Mouse (Mus musculus): ENCODE measurements around the gene Sptssb. TPM values are rescaled to one million over a fixed set of nuclear protein-coding genes. Genes with fewer than 3 reads are reported as not detected.
A peak's percentile ranks its signal among the peaks of the same experiment; 100 is the strongest.

Gene Sptssb
- polyA plus RNA-seq, 1 experiment from 2014 or later, result 0.30 TPM

GRCm38 (mm10) chr3:69860589-69861521 is 1.1 kb upstream of the Sptssb start:
- Histone ChIP-seq H3K4me1 (ENCODE audit: control insufficient read depth, low read depth, low read length) (no peaks in the 10 kb centered on the region), H3K9ac (ENCODE audit: low read depth, low read length) (no peak overlapping the region), H3K4me3 (ENCODE audit: low read depth, low read length) (peak overlapping the region; percentile 46), H3K36me3 (ENCODE audit: control insufficient read depth, insufficient read depth) (no peaks in the 10 kb centered on the region), H3K9me3 (replicated peaks; ENCODE audit: control insufficient read depth, low read length) (no peaks in the 10 kb centered on the region), H3K27me3 (ENCODE audit: control insufficient read depth, insufficient read depth, low read depth, low read length) (peaks cover 7% of the 10 kb centered on the region), H3K27ac (ENCODE audit: low read length) (no peak overlapping the region), H3K4me2 (ENCODE audit: low read depth, low read length) (peak overlapping the region; percentile 49)
- no peak for ATAC-seq (ENCODE audit: low read depth)
- WGBS (ENCODE audit: insufficient replicate concordance), result under 1% methylated on average over 40 of the region's 40 CpGs

GRCm38 (mm10) chr3:69839485-69839884 is 20.3 kb downstream of the Sptssb start:
- no peak overlapping the region for H3K4me3 ChIP-seq (ENCODE audit: low read depth, low read length)
- 71% methylated on average over 6 of the region's 6 CpGs for WGBS (ENCODE audit: insufficient replicate concordance)
- H3K9ac ChIP-seq (ENCODE audit: low read depth, low read length), result no peak overlapping the region
- no peaks in the 10 kb centered on the region for H3K4me1 ChIP-seq (ENCODE audit: control insufficient read depth, low read depth, low read length)
- no peaks in the 10 kb centered on the region for H3K36me3 ChIP-seq (ENCODE audit: control insufficient read depth, insufficient read depth)
- no peaks in the 10 kb centered on the region for H3K9me3 ChIP-seq (replicated peaks; ENCODE audit: control insufficient read depth, low read length)
- no peak for ATAC-seq (ENCODE audit: low read depth)
- H3K4me2 ChIP-seq (ENCODE audit: low read depth, low read length), result no peak overlapping the region
- H3K27me3 ChIP-seq (ENCODE audit: control insufficient read depth, insufficient read depth, low read depth, low read length), result no peaks in the 10 kb centered on the region
- no peak overlapping the region for H3K27ac ChIP-seq (ENCODE audit: low read length)

- ATAC-seq (ENCODE audit: low read depth), result no peak
- 68% methylated on average over 8 of the region's 8 CpGs for WGBS (ENCODE audit: insufficient replicate concordance)
- H3K4me2 ChIP-seq (ENCODE audit: low read depth, low read length), result no peak overlapping the region
- H3K36me3 ChIP-seq (ENCODE audit: control insufficient read depth, insufficient read depth), result no peaks in the 10 kb centered on the region
- H3K4me1 ChIP-seq (ENCODE audit: control insufficient read depth, low read depth, low read length), result no peaks in the 10 kb centered on the region
- H3K27me3 ChIP-seq (ENCODE audit: control insufficient read depth, insufficient read depth, low read depth, low read length), result no peaks in the 10 kb centered on the region
- H3K4me3 ChIP-seq (ENCODE audit: low read depth, low read length), result no peak overlapping the region
- no peak overlapping the region for H3K9ac ChIP-seq (ENCODE audit: low read depth, low read length)
- no peak overlapping the region for H3K27ac ChIP-seq (ENCODE audit: low read length)
- no peaks in the 10 kb centered on the region for H3K9me3 ChIP-seq (replicated peaks; ENCODE audit: control insufficient read depth, low read length)
Observed at GRCm38 (mm10) chr3:69829532-69829931, 30.2 kb downstream of the Sptssb start.

- Histone ChIP-seq H3K27me3 (ENCODE audit: control insufficient read depth, insufficient read depth, low read depth, low read length) (no peaks in the 10 kb centered on the region), H3K9me3 (replicated peaks; ENCODE audit: control insufficient read depth, low read length) (no peaks in the 10 kb centered on the region), H3K36me3 (ENCODE audit: control insufficient read depth, insufficient read depth) (no peaks in the 10 kb centered on the region), H3K4me3 (ENCODE audit: low read depth, low read length) (no peak overlapping the region), H3K4me1 (ENCODE audit: control insufficient read depth, low read depth, low read length) (no peaks in the 10 kb centered on the region), H3K4me2 (ENCODE audit: low read depth, low read length) (no peak overlapping the region), H3K27ac (ENCODE audit: low read length) (no peak overlapping the region), H3K9ac (ENCODE audit: low read depth, low read length) (no peak overlapping the region)
- 50% methylated on average over 1 of the region's 1 CpGs for WGBS (ENCODE audit: insufficient replicate concordance)
- no peak for ATAC-seq (ENCODE audit: low read depth)
Observed at GRCm38 (mm10) chr3:69824536-69824935, 35.2 kb downstream of the Sptssb start.

GRCm38 (mm10) chr3:69820614-69821013 is 39.1 kb downstream of the Sptssb start:
- Histone ChIP-seq H3K4me3 (ENCODE audit: low read depth, low read length) (no peak overlapping the region), H3K4me1 (ENCODE audit: control insufficient read depth, low read depth, low read length) (no peaks in the 10 kb centered on the region), H3K27me3 (ENCODE audit: control insufficient read depth, insufficient read depth, low read depth, low read length) (no peaks in the 10 kb centered on the region), H3K9me3 (replicated peaks; ENCODE audit: control insufficient read depth, low read length) (no peaks in the 10 kb centered on the region), H3K9ac (ENCODE audit: low read depth, low read length) (no peak overlapping the region), H3K27ac (ENCODE audit: low read length) (no peak overlapping the region), H3K4me2 (ENCODE audit: low read depth, low read length) (no peak overlapping the region), H3K36me3 (ENCODE audit: control insufficient read depth, insufficient read depth) (no peaks in the 10 kb centered on the region)
- no peak for ATAC-seq (ENCODE audit: low read depth)
- WGBS (ENCODE audit: insufficient replicate concordance), result 62% methylated on average over 7 of the region's 7 CpGs

- Histone ChIP-seq H3K27ac (ENCODE audit: low read length) (no peak overlapping the region), H3K9ac (ENCODE audit: low read depth, low read length) (no peak overlapping the region), H3K4me2 (ENCODE audit: low read depth, low read length) (no peak overlapping the region), H3K4me1 (ENCODE audit: control insufficient read depth, low read depth, low read length) (no peaks in the 10 kb centered on the region), H3K4me3 (ENCODE audit: low read depth, low read length) (no peak overlapping the region), H3K27me3 (ENCODE audit: control insufficient read depth, insufficient read depth, low read depth, low read length) (no peaks in the 10 kb centered on the region), H3K36me3 (ENCODE audit: control insufficient read depth, insufficient read depth) (no peaks in the 10 kb centered on the region), H3K9me3 (replicated peaks; ENCODE audit: control insufficient read depth, low read length) (no peaks in the 10 kb centered on the region)
- 42% methylated on average over 3 of the region's 3 CpGs for WGBS (ENCODE audit: insufficient replicate concordance)
- ATAC-seq (ENCODE audit: low read depth), result no peak
Observed at GRCm38 (mm10) chr3:69819851-69820200, 39.9 kb downstream of the Sptssb start.

GRCm38 (mm10) chr3:69819146-69819850 is 40.4 kb downstream of the Sptssb start:
- no peak overlapping the region for H3K4me3 ChIP-seq (ENCODE audit: low read depth, low read length)
- H3K4me2 ChIP-seq (ENCODE audit: low read depth, low read length), result no peak overlapping the region
- WGBS (ENCODE audit: insufficient replicate concordance), result 69% methylated on average over 7 of the region's 7 CpGs
- no peaks in the 10 kb centered on the region for H3K27me3 ChIP-seq (ENCODE audit: control insufficient read depth, insufficient read depth, low read depth, low read length)
- no peak overlapping the region for H3K9ac ChIP-seq (ENCODE audit: low read depth, low read length)
- no peaks in the 10 kb centered on the region for H3K4me1 ChIP-seq (ENCODE audit: control insufficient read depth, low read depth, low read length)
- no peaks in the 10 kb centered on the region for H3K9me3 ChIP-seq (replicated peaks; ENCODE audit: control insufficient read depth, low read length)
- no peak for ATAC-seq (ENCODE audit: low read depth)
- H3K36me3 ChIP-seq (ENCODE audit: control insufficient read depth, insufficient read depth), result no peaks in the 10 kb centered on the region
- H3K27ac ChIP-seq (ENCODE audit: low read length), result no peak overlapping the region

- WGBS (ENCODE audit: insufficient replicate concordance), result 54% methylated on average over 5 of the region's 5 CpGs
- no peaks in the 10 kb centered on the region for H3K4me1 ChIP-seq (ENCODE audit: control insufficient read depth, low read depth, low read length)
- no peak overlapping the region for H3K4me3 ChIP-seq (ENCODE audit: low read depth, low read length)
- no peaks in the 10 kb centered on the region for H3K36me3 ChIP-seq (ENCODE audit: control insufficient read depth, insufficient read depth)
- no peak for ATAC-seq (ENCODE audit: low read depth)
- no peak overlapping the region for H3K27ac ChIP-seq (ENCODE audit: low read length)
- H3K4me2 ChIP-seq (ENCODE audit: low read depth, low read length), result no peak overlapping the region
- H3K27me3 ChIP-seq (ENCODE audit: control insufficient read depth, insufficient read depth, low read depth, low read length), result no peaks in the 10 kb centered on the region
- no peaks in the 10 kb centered on the region for H3K9me3 ChIP-seq (replicated peaks; ENCODE audit: control insufficient read depth, low read length)
- no peak overlapping the region for H3K9ac ChIP-seq (ENCODE audit: low read depth, low read length)
Observed at GRCm38 (mm10) chr3:69818466-69818865, 41.3 kb downstream of the Sptssb start.

GRCm38 (mm10) chr3:69816547-69816946 is 43.2 kb downstream of the Sptssb start:
- H3K4me2 ChIP-seq (ENCODE audit: low read depth, low read length), result no peak overlapping the region
- H3K27ac ChIP-seq (ENCODE audit: low read length), result no peak overlapping the region
- H3K4me3 ChIP-seq (ENCODE audit: low read depth, low read length), result no peak overlapping the region
- no peaks in the 10 kb centered on the region for H3K27me3 ChIP-seq (ENCODE audit: control insufficient read depth, insufficient read depth, low read depth, low read length)
- no peaks in the 10 kb centered on the region for H3K36me3 ChIP-seq (ENCODE audit: control insufficient read depth, insufficient read depth)
- H3K9ac ChIP-seq (ENCODE audit: low read depth, low read length), result no peak overlapping the region
- 46% methylated on average over 2 of the region's 2 CpGs for WGBS (ENCODE audit: insufficient replicate concordance)
- H3K4me1 ChIP-seq (ENCODE audit: control insufficient read depth, low read depth, low read length), result no peaks in the 10 kb centered on the region
- no peak for ATAC-seq (ENCODE audit: low read depth)
- H3K9me3 ChIP-seq (replicated peaks; ENCODE audit: control insufficient read depth, low read length), result no peaks in the 10 kb centered on the region

All from liver, embryonic 16.5 days (tissue).